Mouse (Mus musculus) liver (tissue): ENCODE results near the gene Dclre1a.

Experiments used
- DNase-seq: peaks from one replicate; pipeline ENCODE4 v3.0.0-alpha.2; 2020; ENCODE audit warnings: mixed read lengths

The Dclre1a gene

DNA sequence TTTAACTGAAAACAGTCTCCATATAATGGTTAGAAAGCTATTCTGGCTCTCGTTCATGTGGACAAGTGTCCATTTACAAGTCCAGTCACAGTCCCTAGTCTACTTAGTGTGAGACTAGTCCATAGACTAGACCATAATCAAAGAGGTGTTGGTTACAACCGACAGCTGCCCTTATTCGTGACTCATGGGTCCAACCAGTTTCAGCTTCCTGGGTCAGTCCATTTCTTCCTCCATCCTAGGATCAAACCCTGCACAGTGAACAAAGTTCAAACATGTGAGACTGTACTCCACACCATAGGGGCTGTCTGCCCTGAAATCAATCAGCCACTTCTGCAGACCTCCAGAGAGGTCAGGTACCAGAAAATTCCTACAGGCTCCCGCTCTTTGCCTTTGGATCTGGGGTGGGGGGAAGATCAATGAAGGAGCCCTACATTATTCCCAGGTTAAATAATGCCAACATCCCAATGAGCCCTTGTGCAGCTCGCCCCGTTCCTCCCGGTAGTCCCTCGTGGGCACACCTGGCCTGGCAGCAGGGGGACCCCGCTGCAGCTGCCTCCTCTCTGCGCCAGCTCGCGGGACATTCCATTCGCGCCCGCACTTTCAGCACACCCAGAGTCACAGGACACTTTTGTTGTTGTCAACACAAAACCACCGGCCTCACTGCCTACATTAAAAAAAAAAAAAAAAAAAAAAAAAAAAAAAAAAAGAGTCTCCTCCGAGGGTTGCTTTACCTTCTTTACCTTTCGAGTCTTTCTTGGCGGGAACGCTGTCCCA is at the start of gene Dclre1a:
TSS of gene Dclre1a (minus strand) at position 767 of the 774 bp plus-strand sequence.
- DNase-seq: peak; percentile 78

GRCm38 (mm10) chr19:56592472-56592871 is 44.5 kb upstream of the Dclre1a start:
- DNase-seq: no peak

- DNase-seq: no peak
These were observed 42.2 kb upstream of the Dclre1a start for GRCm38 (mm10) chr19:56590250-56590649.

DNA sequence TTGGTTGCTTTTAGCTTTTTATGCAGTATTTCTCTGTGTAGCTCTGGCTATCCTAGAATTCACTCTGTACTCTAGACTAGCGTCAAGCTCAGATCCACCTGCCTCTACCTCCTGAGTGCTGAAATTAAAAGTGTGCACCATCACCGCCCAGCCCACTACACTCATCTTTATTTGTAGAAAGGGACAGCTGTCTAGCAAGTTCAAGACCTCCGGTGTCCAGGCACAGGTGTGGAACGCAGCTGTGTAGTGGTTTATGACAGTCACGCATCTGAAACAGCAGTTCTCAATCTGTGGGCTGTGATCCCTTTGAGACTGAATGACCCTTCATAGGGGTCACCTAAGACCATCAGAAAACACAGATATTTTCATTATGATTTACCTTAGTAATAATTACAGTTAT is 41.4 kb upstream of the Dclre1a start:
- DNase-seq: no peak

DNA sequence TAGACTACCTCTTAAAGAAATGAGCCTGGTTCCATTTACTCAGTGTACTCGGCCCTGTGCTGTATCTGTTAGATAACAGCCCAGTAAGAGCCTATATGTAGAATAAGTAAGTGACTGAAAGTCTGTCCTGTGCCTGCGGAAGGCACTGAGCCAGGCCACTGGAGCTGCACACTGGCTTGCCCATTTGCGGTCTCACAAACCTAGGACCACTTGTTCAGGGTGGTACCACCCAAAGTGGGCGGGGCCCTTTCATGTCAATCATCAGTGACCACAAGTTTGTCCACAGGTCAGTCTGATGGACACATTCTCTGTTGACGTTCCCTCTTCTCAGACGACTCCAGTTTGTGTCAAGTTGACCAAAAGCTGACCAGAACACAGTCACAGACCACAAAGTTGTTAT is 41.0 kb upstream of the Dclre1a start:
- no peak for DNase-seq

DNA sequence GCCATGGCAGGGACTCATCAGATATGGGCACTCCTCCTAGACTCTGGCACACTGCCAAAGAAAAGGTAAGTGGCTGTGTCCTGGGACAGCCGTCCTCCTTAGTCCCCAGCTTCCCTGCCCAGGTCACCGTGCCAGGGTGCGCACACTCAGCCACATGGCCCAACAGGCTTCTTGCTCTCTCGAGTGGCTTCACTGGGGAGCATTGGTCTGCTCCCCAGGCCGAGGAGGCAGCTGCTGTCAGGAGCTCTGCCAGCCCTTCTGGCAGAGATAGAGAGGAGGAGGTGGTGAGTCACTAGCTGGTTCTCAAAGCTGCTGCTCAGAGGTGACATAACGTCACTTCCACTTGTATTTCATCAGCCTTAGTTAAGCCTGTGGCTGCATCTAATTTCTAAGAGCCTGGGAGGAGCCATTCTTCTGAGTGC is 40.2 kb upstream of the Dclre1a start:
- no peak for DNase-seq

DNA sequence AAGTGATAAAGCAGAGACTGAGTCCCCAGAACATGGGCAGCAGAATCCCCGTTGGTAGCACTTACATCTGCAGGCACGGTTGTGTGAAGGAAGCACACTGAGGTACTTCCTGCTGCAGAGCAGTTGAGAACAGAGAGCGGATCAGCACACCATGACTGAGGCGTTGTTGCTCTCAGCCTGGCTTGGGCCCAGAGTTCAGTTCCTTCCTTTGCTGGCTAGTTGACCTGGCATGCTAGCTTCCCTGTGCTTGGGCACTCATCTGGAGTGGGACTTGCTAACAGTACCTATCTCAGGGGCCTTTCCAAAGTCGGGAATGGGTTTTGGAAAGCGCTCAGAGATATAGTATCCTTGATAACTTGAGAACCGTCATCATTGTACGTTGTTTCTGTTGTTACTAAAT is 38.3 kb upstream of the Dclre1a start:
- DNase-seq: no peak

DNA sequence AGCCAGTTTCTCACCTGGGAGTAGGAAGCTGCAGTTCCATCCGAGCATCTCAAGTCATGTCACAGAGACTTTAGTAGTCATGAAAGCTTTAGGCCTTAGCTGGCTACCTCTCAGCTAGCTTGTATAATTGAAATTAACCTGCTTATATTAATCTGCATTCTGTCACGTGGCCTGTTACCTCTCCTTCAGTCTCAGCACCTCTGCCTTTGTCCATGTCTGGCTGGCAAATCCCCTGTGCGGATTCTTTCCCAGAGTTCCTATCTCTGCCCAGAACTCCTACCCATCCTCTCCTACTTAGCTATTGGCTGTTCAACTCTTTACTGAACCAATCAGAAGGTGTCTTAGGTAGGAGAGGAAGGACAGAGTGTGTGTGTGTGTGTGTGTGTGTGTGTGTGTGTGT is 36.3 kb upstream of the Dclre1a start:
- DNase-seq: no peak

DNA sequence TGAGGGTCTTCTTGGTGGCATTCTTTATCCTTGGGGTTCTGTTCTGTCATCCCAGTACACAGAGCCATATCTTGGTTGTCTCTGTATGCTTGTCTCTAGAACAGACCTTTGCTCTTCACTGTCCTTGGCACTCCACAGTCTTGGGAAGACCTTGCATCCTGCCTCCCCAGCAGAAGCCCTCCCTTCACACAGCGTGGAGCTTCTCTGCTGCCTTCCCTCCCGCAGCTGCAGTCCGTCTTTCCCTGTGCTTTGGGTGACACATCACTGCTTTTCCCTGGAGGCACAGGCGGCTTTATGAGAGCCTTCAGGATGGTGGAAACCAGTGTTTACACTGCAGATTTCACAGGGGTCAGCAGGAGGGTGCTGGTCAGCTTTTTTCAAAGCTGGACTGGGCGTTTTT is 35.8 kb upstream of the Dclre1a start:
- DNase-seq: no peak

DNA sequence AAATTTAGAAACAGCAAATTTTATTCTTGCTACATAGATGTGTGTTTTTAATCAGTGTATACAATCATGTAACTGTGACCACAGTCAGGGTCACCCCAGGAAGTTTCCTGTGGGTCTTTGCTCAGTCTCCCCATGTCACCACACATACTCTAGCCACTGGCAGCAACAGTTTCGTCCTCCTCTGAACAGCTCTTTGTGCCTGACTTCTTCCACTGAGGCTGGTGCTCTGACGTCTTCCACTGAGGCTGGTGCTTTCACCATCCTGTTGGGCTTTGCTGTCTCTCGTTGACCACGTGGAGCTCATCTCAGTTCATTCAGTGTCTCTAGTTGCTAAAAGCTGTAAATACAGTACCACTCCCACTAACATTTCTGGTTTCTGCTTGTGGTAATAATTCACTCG is 34.0 kb upstream of the Dclre1a start:
- DNase-seq: no peak

DNA sequence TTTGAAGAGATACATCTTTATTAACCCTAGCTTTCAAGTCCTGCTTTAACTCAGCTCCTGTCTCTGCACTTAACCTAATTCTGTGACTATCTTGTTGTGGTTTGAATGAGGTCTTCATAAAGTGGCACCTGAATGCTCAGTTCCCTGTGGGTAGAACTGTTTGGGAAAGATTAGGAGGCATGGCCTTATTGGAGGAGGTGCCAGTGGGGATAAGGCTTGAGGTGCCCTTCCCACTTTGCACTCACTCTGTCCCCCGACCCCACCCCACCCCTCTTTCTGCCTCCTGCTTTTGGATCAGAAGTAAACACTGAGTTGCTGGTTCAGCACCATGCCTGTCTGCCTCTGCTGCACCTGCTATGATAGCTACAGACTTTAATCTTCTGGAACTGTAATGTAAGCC is 29.8 kb upstream of the Dclre1a start:
- DNase-seq: no peak

DNA sequence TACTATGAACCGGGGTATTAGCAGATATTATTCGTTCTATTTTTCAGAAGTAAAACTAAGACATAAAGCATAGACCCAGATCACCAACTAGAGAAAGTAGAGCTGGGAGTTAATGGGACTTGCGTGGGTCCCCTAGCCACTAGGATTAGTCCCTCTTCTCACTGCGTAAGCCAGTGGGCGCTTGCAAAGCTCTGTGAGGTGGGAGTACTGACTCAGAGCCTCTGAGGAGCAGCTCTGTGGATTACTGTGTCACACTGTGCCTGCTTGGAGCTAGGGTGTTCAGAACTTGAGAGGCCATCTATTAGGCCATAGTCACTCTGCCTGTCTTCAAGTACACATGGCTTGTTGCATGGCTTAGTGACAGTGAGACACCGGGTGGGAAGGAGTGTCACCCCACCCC is 25.2 kb upstream of the Dclre1a start:
- DNase-seq: no peak

DNA sequence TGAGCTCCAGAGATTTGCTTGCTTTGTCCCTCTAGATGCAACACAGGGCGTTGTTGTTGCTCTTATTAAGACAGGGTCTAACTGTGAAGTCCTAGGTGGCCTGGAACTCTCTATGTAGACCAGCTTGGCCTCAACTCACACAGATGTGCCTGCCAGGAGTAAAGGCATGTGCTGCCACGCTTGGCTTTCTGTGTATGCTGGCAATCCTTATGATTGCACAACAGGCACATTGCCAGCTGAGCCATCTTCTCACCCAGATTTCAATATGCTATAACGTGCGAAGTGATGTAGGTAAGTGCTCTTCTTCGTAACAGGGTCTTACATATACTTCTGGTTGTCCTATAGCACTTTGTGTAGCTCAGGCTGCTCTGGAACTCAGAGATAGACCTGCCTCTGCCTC is 23.9 kb upstream of the Dclre1a start:
- no peak for DNase-seq

DNA sequence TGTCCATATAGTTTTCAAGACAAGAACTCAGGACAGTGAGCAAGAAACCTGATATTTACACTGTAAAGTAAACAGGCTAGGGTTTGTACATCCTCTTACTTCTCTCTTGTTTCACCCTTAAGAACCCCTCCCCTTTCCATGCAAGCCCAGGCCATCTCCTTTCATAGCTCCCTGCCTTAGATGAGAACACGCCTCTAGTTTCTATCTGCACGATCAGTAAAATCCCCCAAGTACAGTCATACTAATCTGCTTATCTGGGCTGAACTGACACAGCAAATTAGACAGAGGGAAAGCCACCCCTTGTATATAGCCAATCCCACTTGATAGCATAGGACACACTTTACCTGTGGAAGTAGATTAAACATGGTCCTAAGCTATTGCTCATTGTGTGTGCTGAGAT is 23.2 kb upstream of the Dclre1a start:
- DNase-seq: no peak

GRCm38 (mm10) chr19:56570781-56571180 is 22.8 kb upstream of the Dclre1a start:
- DNase-seq: no peak

DNA sequence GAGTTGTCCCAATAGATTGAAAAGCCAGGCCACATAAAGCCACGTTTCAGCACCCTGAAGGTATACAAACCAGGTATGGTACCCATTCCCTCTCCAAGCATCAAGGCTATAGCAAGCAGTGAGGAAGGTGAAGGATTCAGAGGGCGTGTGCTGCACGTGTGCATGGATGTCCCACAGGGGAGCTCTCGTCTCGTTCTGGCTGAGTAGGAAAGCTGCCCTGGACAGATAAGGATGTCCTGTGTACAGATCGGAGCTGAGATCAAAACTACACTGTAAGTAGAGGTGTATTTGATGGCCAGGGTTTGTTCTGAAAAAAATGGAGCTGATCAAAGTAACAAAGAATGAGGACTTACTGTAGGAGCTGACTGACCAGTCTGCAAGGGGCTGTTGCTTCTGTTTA is 18.9 kb upstream of the Dclre1a start:
- DNase-seq: no peak

GRCm38 (mm10) chr19:56566041-56566440 is 18.0 kb upstream of the Dclre1a start:
- no peak for DNase-seq

GRCm38 (mm10) chr19:56565358-56565757 is 17.3 kb upstream of the Dclre1a start:
- DNase-seq: no peak

GRCm38 (mm10) chr19:56563469-56563868 is 15.4 kb upstream of the Dclre1a start:
- no peak for DNase-seq

DNA sequence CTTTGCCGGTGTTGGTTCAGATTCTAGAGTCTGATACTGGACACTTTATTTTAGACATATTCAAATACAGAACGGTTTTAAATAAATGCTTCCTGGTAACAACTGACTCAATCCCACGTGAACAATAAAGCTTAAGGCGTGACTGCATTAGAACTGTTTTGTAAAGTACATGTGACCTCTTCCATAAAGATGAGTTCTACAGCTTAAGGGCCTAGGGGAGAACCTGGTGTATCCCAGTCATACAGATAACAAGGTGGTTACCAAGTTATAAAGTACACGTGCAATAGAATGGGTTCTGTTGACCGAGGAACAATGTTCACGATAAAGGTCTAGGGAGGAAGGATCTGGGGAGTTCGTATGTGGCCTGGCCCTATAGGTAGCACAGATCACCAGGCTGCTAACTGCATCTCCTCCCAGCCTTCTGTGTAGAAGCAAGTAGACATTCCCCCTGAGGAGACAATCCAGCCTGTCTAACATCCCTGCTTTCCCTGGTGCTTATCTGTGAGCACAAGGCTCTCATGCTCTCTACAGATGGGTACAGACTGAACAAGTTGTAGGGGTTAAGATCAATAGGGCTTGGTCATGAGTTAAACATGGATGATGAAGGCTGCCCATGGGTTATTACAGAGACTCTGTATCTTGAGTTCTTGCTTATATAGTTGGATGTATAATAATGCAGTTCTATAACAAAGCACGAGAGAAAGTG is 14.6 kb upstream of the Dclre1a start:
- no peak for DNase-seq

- no peak for DNase-seq
These were observed 8.0 kb upstream of the Dclre1a start for GRCm38 (mm10) chr19:56555972-56556371.

DNA sequence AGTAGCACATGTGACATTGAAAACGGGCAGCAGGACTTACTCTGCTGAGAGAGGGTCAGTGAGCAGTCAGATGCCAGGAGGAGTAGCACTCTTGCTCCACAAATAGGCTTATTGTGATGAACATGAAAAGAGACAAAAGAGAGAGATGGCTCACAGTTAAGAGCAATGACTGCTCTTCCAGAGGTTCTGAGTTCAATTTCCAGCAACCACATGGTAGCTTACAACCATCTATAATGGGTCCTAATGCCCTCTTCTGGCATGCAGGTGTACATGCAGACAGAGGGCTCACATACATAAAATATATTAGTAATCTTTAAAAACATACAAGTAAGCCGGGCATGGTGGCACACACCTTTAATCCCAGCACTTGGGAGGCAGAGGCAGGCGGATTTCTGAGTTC is 5.2 kb upstream of the Dclre1a start:
- no peak for DNase-seq

DNA sequence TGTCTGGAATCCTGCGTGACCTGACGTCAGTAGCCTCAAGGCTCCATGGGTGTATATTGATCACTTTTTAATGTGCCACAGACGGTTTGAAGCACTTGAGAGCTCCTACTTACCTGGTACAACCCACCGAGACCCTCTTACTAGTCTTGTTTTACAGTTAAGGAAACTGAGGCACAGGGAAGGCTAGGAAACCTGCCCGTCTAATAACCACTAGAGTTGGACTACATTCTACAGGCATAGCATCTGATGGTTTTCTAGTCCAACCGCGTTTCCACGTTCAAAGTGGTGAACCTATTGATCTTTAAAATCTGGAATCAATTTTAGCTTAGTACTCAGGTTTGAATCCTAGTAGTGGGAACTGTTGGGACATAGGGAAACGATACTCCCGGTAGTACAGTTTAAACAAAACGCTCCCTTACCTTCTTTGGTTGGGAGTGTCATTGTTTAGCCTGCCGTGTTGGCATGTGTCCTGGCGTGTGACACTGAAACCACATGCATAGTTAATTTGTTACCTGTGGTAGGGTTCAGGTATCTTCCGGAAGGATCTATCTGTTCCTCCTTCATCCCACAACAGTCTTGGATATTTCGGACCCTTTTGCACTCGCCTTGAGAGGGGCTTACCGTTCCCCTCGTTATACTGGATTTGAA is 1.1 kb upstream of the Dclre1a start:
- DNase-seq: no peak
